Mouse (Mus musculus): ENCODE data around the gene Leprot. TPM values are rescaled to one million over a fixed set of nuclear protein-coding genes. Genes with fewer than 3 reads are reported as not detected.

Leprot gene
- polyA plus RNA-seq, 1 experiment from 2014 or later = 41.1 TPM

- Histone ChIP-seq H3K9ac (replicated peaks) (peak overlapping the region; percentile 50), H3K4me2 (ENCODE audit: low read depth, low read length) (peak overlapping the region; percentile 79), H3K9me3 (ENCODE audit: low read length) (no peaks in the 10 kb centered on the region), H3K27ac (ENCODE audit: low read depth) (peak overlapping the region; percentile 94; the same call in 1 of the 2 replicates), H3K4me3 (ENCODE audit: low read depth, low read length) (peak overlapping the region; percentile 86), H3K36me3 (replicated peaks; ENCODE audit: insufficient read depth, low read length) (no peaks in the 10 kb centered on the region), H3K4me1 (ENCODE audit: insufficient read depth) (peaks cover 19% of the 10 kb centered on the region), H3K27me3 (ENCODE audit: insufficient read depth, low read length) (no peaks in the 10 kb centered on the region)
- WGBS (ENCODE audit: insufficient replicate concordance) = under 1% methylated on average over 8 of the region's 8 CpGs
- no peak for DNase-seq
- no peak for TF ChIP-seq EP300 (IDR thresholded peaks at IDR 0.05; ENCODE audit: low read depth)
- TF ChIP-seq CTCF (IDR thresholded peaks at IDR 0.05; ENCODE audit: low read depth) = no peak
- ATAC-seq = no peak
These were observed 692 bp upstream of the Leprot start for GRCm38 (mm10) chr4:101646857-101647195.

- Histone ChIP-seq H3K4me3 (ENCODE audit: low read depth, low read length) (peak overlapping the region; percentile 86), H3K4me1 (ENCODE audit: insufficient read depth) (peaks cover 21% of the 10 kb centered on the region), H3K36me3 (replicated peaks; ENCODE audit: insufficient read depth, low read length) (peaks cover 6% of the 10 kb centered on the region), H3K27me3 (ENCODE audit: insufficient read depth, low read length) (no peaks in the 10 kb centered on the region), H3K9me3 (ENCODE audit: low read length) (no peaks in the 10 kb centered on the region), H3K9ac (replicated peaks) (peak overlapping the region; percentile 94), H3K4me2 (ENCODE audit: low read depth, low read length) (peak overlapping the region; percentile 79), H3K27ac (ENCODE audit: low read depth) (peak overlapping the region; percentile 94)
- TF ChIP-seq CTCF (IDR thresholded peaks at IDR 0.05; ENCODE audit: low read depth) (no peak), EP300 (IDR thresholded peaks at IDR 0.05; ENCODE audit: low read depth) (no peak)
- DNase-seq (no peak), ATAC-seq (no peak)
- WGBS (ENCODE audit: insufficient replicate concordance) = under 1% methylated on average over 20 of the region's 20 CpGs
These were observed 591 bp downstream of the Leprot start for GRCm38 (mm10) chr4:101647976-101648642.

- Histone ChIP-seq H3K36me3 (replicated peaks; ENCODE audit: insufficient read depth, low read length) (peaks cover 6% of the 10 kb centered on the region), H3K4me1 (ENCODE audit: insufficient read depth) (peaks cover 25% of the 10 kb centered on the region), H3K9me3 (ENCODE audit: low read length) (no peaks in the 10 kb centered on the region), H3K9ac (replicated peaks) (peak overlapping the region; percentile 94), H3K27ac (ENCODE audit: low read depth) (peak overlapping the region; percentile 94), H3K27me3 (ENCODE audit: insufficient read depth, low read length) (no peaks in the 10 kb centered on the region), H3K4me2 (ENCODE audit: low read depth, low read length) (peak overlapping the region; percentile 79), H3K4me3 (ENCODE audit: low read depth, low read length) (peak overlapping the region; percentile 86)
- 22% methylated on average over 1 of the region's 1 CpGs for WGBS (ENCODE audit: insufficient replicate concordance)
- DNase-seq = no peak
- no peak for ATAC-seq
- TF ChIP-seq CTCF (IDR thresholded peaks at IDR 0.05; ENCODE audit: low read depth) = no peak
- TF ChIP-seq EP300 (IDR thresholded peaks at IDR 0.05; ENCODE audit: low read depth) = peak; percentile 96
These were observed 1.2 kb downstream of the Leprot start for GRCm38 (mm10) chr4:101648745-101649144.

GRCm38 (mm10) chr4:101650961-101651360, 3.4 kb downstream of the Leprot start:
- no peak for ATAC-seq
- no peak overlapping the region for H3K27ac ChIP-seq (ENCODE audit: low read depth)
- no peak overlapping the region for H3K4me3 ChIP-seq (ENCODE audit: low read depth, low read length)
- DNase-seq = no peak
- peaks cover 26% of the 10 kb centered on the region for H3K4me1 ChIP-seq (ENCODE audit: insufficient read depth)
- H3K36me3 ChIP-seq (replicated peaks; ENCODE audit: insufficient read depth, low read length) = peaks cover 6% of the 10 kb centered on the region
- WGBS (ENCODE audit: insufficient replicate concordance) = 74% methylated on average over 2 of the region's 2 CpGs
- no peak overlapping the region for H3K4me2 ChIP-seq (ENCODE audit: low read depth, low read length)
- no peaks in the 10 kb centered on the region for H3K27me3 ChIP-seq (ENCODE audit: insufficient read depth, low read length)
- no peak for TF ChIP-seq EP300 (IDR thresholded peaks at IDR 0.05; ENCODE audit: low read depth)
- TF ChIP-seq CTCF (IDR thresholded peaks at IDR 0.05; ENCODE audit: low read depth) = no peak
- no peak overlapping the region for H3K9ac ChIP-seq (replicated peaks)
- H3K9me3 ChIP-seq (ENCODE audit: low read length) = no peaks in the 10 kb centered on the region

GRCm38 (mm10) chr4:101654256-101654655, 6.7 kb downstream of the Leprot start:
- TF ChIP-seq EP300 (IDR thresholded peaks at IDR 0.05; ENCODE audit: low read depth) (no peak), CTCF (IDR thresholded peaks at IDR 0.05; ENCODE audit: low read depth) (no peak)
- peaks cover 20% of the 10 kb centered on the region for H3K4me1 ChIP-seq (ENCODE audit: insufficient read depth)
- H3K9ac ChIP-seq (replicated peaks) = 0 out of 2 replicates have a peak overlapping the region, but pooled peaks have one; percentile 0
- no peaks in the 10 kb centered on the region for H3K9me3 ChIP-seq (ENCODE audit: low read length)
- H3K4me2 ChIP-seq (ENCODE audit: low read depth, low read length) = peak overlapping the region; percentile 47; the same call in 1 of the 2 replicates
- peak overlapping the region; percentile 58 for H3K27ac ChIP-seq (ENCODE audit: low read depth)
- DNase-seq = no peak
- H3K4me3 ChIP-seq (ENCODE audit: low read depth, low read length) = no peak overlapping the region
- peaks cover 18% of the 10 kb centered on the region for H3K36me3 ChIP-seq (replicated peaks; ENCODE audit: insufficient read depth, low read length)
- 76% methylated on average over 6 of the region's 6 CpGs for WGBS (ENCODE audit: insufficient replicate concordance)
- no peaks in the 10 kb centered on the region for H3K27me3 ChIP-seq (ENCODE audit: insufficient read depth, low read length)
- ATAC-seq = no peak

GRCm38 (mm10) chr4:101654788-101655414, 7.4 kb downstream of the Leprot start:
- Histone ChIP-seq H3K9ac (replicated peaks) (peak overlapping the region; percentile 21; the same call in 1 of the 2 replicates), H3K36me3 (replicated peaks; ENCODE audit: insufficient read depth, low read length) (peaks cover 24% of the 10 kb centered on the region), H3K27me3 (ENCODE audit: insufficient read depth, low read length) (no peaks in the 10 kb centered on the region), H3K9me3 (ENCODE audit: low read length) (no peaks in the 10 kb centered on the region), H3K4me3 (ENCODE audit: low read depth, low read length) (no peak overlapping the region), H3K4me1 (ENCODE audit: insufficient read depth) (peaks cover 15% of the 10 kb centered on the region), H3K4me2 (ENCODE audit: low read depth, low read length) (peak overlapping the region; percentile 47), H3K27ac (ENCODE audit: low read depth) (peak overlapping the region; percentile 58)
- peak; percentile 58 for DNase-seq
- TF ChIP-seq EP300 (IDR thresholded peaks at IDR 0.05; ENCODE audit: low read depth) = peak; percentile 97
- no peak for TF ChIP-seq CTCF (IDR thresholded peaks at IDR 0.05; ENCODE audit: low read depth)
- peak; percentile 91 for ATAC-seq
- 51% methylated on average over 4 of the region's 4 CpGs for WGBS (ENCODE audit: insufficient replicate concordance)

Measured in liver, postnatal 0 days (tissue).